ENCODE assay signal across 9 mouse cellular contexts in the genomic region with DNA sequence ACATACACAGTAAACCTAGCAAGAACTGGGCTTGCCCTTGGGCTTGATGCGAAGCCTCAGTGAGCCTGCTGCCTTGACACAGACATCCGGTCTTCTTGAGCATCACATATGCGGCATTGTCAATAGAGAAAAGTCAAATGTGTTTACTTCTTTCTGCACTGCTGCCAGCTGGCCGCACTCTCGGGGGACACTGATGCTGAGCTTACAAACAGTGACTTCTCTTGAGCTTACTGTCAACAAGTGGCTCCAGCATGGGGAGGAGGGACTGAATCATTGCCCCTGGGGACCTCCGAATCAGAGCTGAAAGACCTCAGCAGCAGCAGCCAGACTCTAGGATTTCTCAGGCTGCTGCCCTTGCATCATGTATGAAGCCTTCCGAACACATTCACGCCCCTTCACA.
A peak's percentile ranks its signal among the peaks of the same experiment; 100 is the strongest.
DNase-seq lines count a peak whose midpoint lies in the region; ATAC-seq and TF ChIP-seq lines count a peak whose summit lies in the region.
"Had no signal": no experiment of that assay in that cellular context is flagged by ENCODE, and none has a peak within 500 bp of the region (broad histone marks: within the 10 kb centered on the region; RNA-seq: fewer than 3 reads in every experiment).

No protein-coding gene starts in this region.

- H3K27ac ChIP-seq in heart, embryonic 12.5 days (ENCODE audit: poor library complexity, severe bottlenecking): no peak overlapping the region
- peak overlapping the region; percentile 59 for H3K27ac ChIP-seq in lung, embryonic 16.5 days (ENCODE audit: low read length)
- H3K27ac ChIP-seq in thymus, adult 2 months (ENCODE audit: control insufficient read depth, insufficient read depth, low read length): no peak overlapping the region
- H3K27ac ChIP-seq: neural tube, embryonic 12.5 days had no signal

- H3K27me3 ChIP-seq in heart, embryonic 12.5 days (replicated peaks): no peaks in the 10 kb centered on the region
- H3K27me3 ChIP-seq in lung, embryonic 16.5 days (ENCODE audit: control insufficient read depth, insufficient read depth, low read depth, low read length): no peaks in the 10 kb centered on the region; the same call in 1 of the 2 replicates
- H3K27me3 ChIP-seq in thymus, adult 2 months (ENCODE audit: control insufficient read depth, insufficient read depth, low read length): no peaks in the 10 kb centered on the region
- H3K27me3 ChIP-seq: neural tube, embryonic 12.5 days had no signal

- H3K4me2 ChIP-seq in heart, embryonic 12.5 days: no peak overlapping the region
- no peak overlapping the region for H3K4me2 ChIP-seq in lung, embryonic 16.5 days (ENCODE audit: low read depth, low read length)
- H3K4me2 ChIP-seq: neural tube, embryonic 12.5 days had no signal

- ATAC-seq in heart, embryonic 12.5 days (ENCODE audit: insufficient number of reproducible peaks, low FRiP score): no peak
- ATAC-seq in lung, embryonic 16.5 days (ENCODE audit: low read depth): peak; percentile 84

- TF ChIP-seq POLR2A in brain, embryonic 14.5 days (IDR thresholded peaks at IDR 0.05; ENCODE audit: borderline replicate concordance, extremely low read depth, insufficient read depth, insufficient read length, poor library complexity, severe bottlenecking): no peak
- no peak for TF ChIP-seq POLR2A in thymus, adult 2 months (IDR thresholded peaks at IDR 0.05; ENCODE audit: control insufficient read depth, extremely low read depth, insufficient read depth, low read length, poor library complexity)

- H3K9ac ChIP-seq in heart, embryonic 12.5 days: no peak overlapping the region
- H3K9ac ChIP-seq in lung, embryonic 16.5 days (ENCODE audit: low read length): no peak overlapping the region
- H3K9ac ChIP-seq: neural tube, embryonic 12.5 days had no signal

- H3K9me3 ChIP-seq in heart, embryonic 12.5 days (replicated peaks): no peaks in the 10 kb centered on the region
- no peaks in the 10 kb centered on the region for H3K9me3 ChIP-seq in lung, embryonic 16.5 days (ENCODE audit: control insufficient read depth, low read length)
- H3K9me3 ChIP-seq: neural tube, embryonic 12.5 days had no signal

- intact Hi-C loops in heart, postnatal 10 days (cut with DNase I): loop anchor here (5.0 to 10.0 kb wide), 2 partner anchors 63 to 595 kb away; no protein-coding TSS in a partner anchor

- WGBS in heart, embryonic 12.5 days: 59% methylated on average over 8 of the region's 8 CpGs
- WGBS in lung, embryonic 16.5 days: 24% methylated on average over 8 of the region's 8 CpGs
- 68% methylated on average over 8 of the region's 8 CpGs for WGBS in thymus, adult 2 months

- peaks cover 14% of the 10 kb centered on the region for H3K4me1 ChIP-seq in heart, embryonic 12.5 days (replicated peaks)
- H3K4me1 ChIP-seq in lung, embryonic 16.5 days (replicated peaks; ENCODE audit: control insufficient read depth, insufficient read depth, low read length): 0 out of 2 replicates have a peak, but pooled peaks cover 2% of the 10 kb centered on the region
- H3K4me1 ChIP-seq in thymus, adult 2 months (replicated peaks; ENCODE audit: control insufficient read depth, insufficient read depth, low read length): no peaks in the 10 kb centered on the region
- H3K4me1 ChIP-seq: neural tube, embryonic 12.5 days had no signal

- H3K4me3 ChIP-seq in heart, embryonic 12.5 days: no peak overlapping the region
- H3K4me3 ChIP-seq in lung, embryonic 16.5 days (ENCODE audit: low read length): no peak overlapping the region
- H3K4me3 ChIP-seq in thymus, adult 2 months (ENCODE audit: control insufficient read depth, insufficient read depth, low read length): no peak overlapping the region
- H3K4me3 ChIP-seq: neural tube, embryonic 12.5 days had no signal

- TF ChIP-seq CTCF in brain, embryonic 14.5 days (IDR thresholded peaks at IDR 0.05; ENCODE audit: borderline replicate concordance, extremely low read depth, insufficient read depth, insufficient read length): no peak
- TF ChIP-seq CTCF in thymus, adult 2 months (IDR thresholded peaks at IDR 0.05; ENCODE audit: borderline replicate concordance, control insufficient read depth, extremely low read depth, insufficient read depth, low read length, poor library complexity): no peak

- H3K36me3 ChIP-seq in heart, embryonic 12.5 days: no peaks in the 10 kb centered on the region
- no peaks in the 10 kb centered on the region for H3K36me3 ChIP-seq in lung, embryonic 16.5 days (ENCODE audit: control insufficient read depth, insufficient read depth, low read length)
- H3K36me3 ChIP-seq in thymus, adult 2 months (ENCODE audit: control insufficient read depth, insufficient read depth, low read length): no peaks in the 10 kb centered on the region
- H3K36me3 ChIP-seq: neural tube, embryonic 12.5 days had no signal

- peak; percentile 99 for DNase-seq in heart, adult 11 months
- DNase-seq in brain, embryonic 14.5 days (ENCODE audit: low read depth): peak; percentile 58
- peak; percentile 77 to 80 for DNase-seq in heart, postnatal 10 days
- DNase-seq in thymus, adult 18-20 months: no peak
- DNase-seq in urinary bladder, adult 2 months (ENCODE audit: low spot score): no peak
- no peak for DNase-seq in thymus, adult 2 months

Comparison
In these comparisons a context has a peak if more than half of its experiments do, and no peak if none do; other contexts are left out.
1. DNase-seq: peak in heart, adult 11 months (single experiment), brain, embryonic 14.5 days (single experiment) and heart, postnatal 10 days (2 of 2); none in thymus, adult 18-20 months (0 of 2), urinary bladder, adult 2 months (single experiment) and thymus, adult 2 months (single experiment).